Mouse (Mus musculus) midbrain, embryonic 11.5 days (tissue): Measurements from ENCODE around the gene Ccdc116. TPM values are rescaled to one million over a fixed set of nuclear protein-coding genes. Genes with fewer than 3 reads are reported as not detected.

Source experiments
- ATAC-seq: fragments of 200-750 bp; cut with Nextera tagmentation; 2 replicates; pipeline ENCODE4 v1.8.0; 2017; ENCODE audit warnings: moderate TSS enrichment, moderate library complexity; ENCODE audit not compliant: low FRiP score
- DNase-seq: peaks from one replicate; pipeline ENCODE4 v3.0.0; 2015; ENCODE audit warnings: low spot score; ENCODE audit errors: missing footprints
- H3K27ac ChIP-seq: fragments of 300-500 bp; sonication (generic); 2 replicates; pipeline ENCODE4 v1.5.1; 2014; ENCODE audit warnings: low read depth, low read length
- H3K27me3 ChIP-seq: fragments of 300-500 bp; sonication (generic); 2 replicates; pipeline ENCODE4 v1.6.1; 2014; ENCODE audit warnings: mild to moderate bottlenecking, low read length, moderate library complexity, mixed read lengths; ENCODE audit not compliant: control insufficient read depth, insufficient read depth
- H3K36me3 ChIP-seq: fragments of 300-500 bp; sonication (generic); 2 replicates; pipeline ENCODE4 v1.6.1; 2014; ENCODE audit warnings: mild to moderate bottlenecking, low read length, moderate library complexity, mixed read lengths; ENCODE audit not compliant: control insufficient read depth, insufficient read depth
- H3K4me1 ChIP-seq: fragments of 300-500 bp; sonication (generic); 2 replicates; pipeline ENCODE4 v1.6.1; 2014; ENCODE audit warnings: low read length; ENCODE audit not compliant: control insufficient read depth, insufficient read depth
- H3K4me2 ChIP-seq: fragments of 300-500 bp; sonication (generic); 2 replicates; pipeline ENCODE4 v1.6.1; 2014; ENCODE audit warnings: mild to moderate bottlenecking, moderate library complexity
- H3K4me3 ChIP-seq: fragments of 300-500 bp; sonication (generic); 2 replicates; pipeline ENCODE4 v1.5.1; 2014; ENCODE audit warnings: low read depth, low read length
- H3K9ac ChIP-seq: fragments of 300-500 bp; sonication (generic); 2 replicates; pipeline ENCODE4 v1.6.1; 2014; ENCODE audit warnings: low read length
- H3K9me3 ChIP-seq: fragments of 300-500 bp; sonication (generic); 2 replicates; pipeline ENCODE4 v1.6.1; 2016; ENCODE audit warnings: low read length; ENCODE audit not compliant: control insufficient read depth
- WGBS: fragments of 180-500 bp; shearing (Covaris S2); extraction: QIAGEN DNeasy Blood & Tissue Kit; methylation state at CpG from one replicate; pipeline ENCODE4 v1.1.7; 2014; 5-methylcytosine and 5-hydroxymethylcytosine counted together
- polyA plus RNA-seq: library from polyadenylated mRNA; unstranded; fragments of >200 nt; fragmentation: Nextera tagmentation; extraction: Ambion mirVana; gene quantifications from 2 replicates; pipeline ENCODE4 v1.2.1, GENCODE M21; 2014

Ccdc116 gene
- polyA plus RNA-seq, 1 experiment from 2014 or later, result 0.40 TPM

- Histone ChIP-seq H3K4me2 (no peak overlapping the region), H3K27ac (no peak overlapping the region), H3K36me3 (no peaks in the 10 kb centered on the region), H3K9me3 (no peaks in the 10 kb centered on the region), H3K4me3 (no peak overlapping the region), H3K27me3 (no peaks in the 10 kb centered on the region), H3K4me1 (no peaks in the 10 kb centered on the region), H3K9ac (no peak overlapping the region)
- ATAC-seq (no peak), DNase-seq (no peak)
- 86% methylated on average over 15 of the region's 15 CpGs for WGBS
Measured at GRCm38 (mm10) chr16:17137355-17137754, 9.7 kb downstream of the Ccdc116 start.

- ATAC-seq, result 0 out of 2 replicates have a peak, but pooled peaks have one; percentile 17
- peak overlapping the region; percentile 37 for H3K9ac ChIP-seq
- peaks cover 9% of the 10 kb centered on the region for H3K4me1 ChIP-seq
- 45% methylated on average over 7 of the region's 7 CpGs for WGBS
- DNase-seq, result no peak
- peak overlapping the region; percentile 72 for H3K4me3 ChIP-seq
- H3K9me3 ChIP-seq, result no peaks in the 10 kb centered on the region
- no peaks in the 10 kb centered on the region; the same call in 1 of the 2 replicates for H3K36me3 ChIP-seq
- H3K27ac ChIP-seq, result no peak overlapping the region
- peak overlapping the region; percentile 85 for H3K4me2 ChIP-seq
- H3K27me3 ChIP-seq, result no peaks in the 10 kb centered on the region
Measured at GRCm38 (mm10) chr16:17132906-17133200, 14.2 kb downstream of the Ccdc116 start.

- Histone ChIP-seq H3K36me3 (no peaks in the 10 kb centered on the region; the same call in 1 of the 2 replicates), H3K4me2 (peak within 1 kb of the TSS; percentile 85), H3K9ac (peak within 1 kb of the TSS; percentile 79), H3K4me3 (peak within 1 kb of the TSS; percentile 72), H3K27ac (peak within 1 kb of the TSS; percentile 78), H3K4me1 (peaks cover 9% of the 10 kb centered on the region), H3K9me3 (no peaks in the 10 kb centered on the region), H3K27me3 (no peaks in the 10 kb centered on the region)
- peak; percentile 99 for ATAC-seq
- peak; percentile 99 for DNase-seq
- WGBS, result under 1% methylated on average over 47 of the region's 47 CpGs
Measured at GRCm38 (mm10) chr16:17132089-17132905, 14.7 kb downstream of the Ccdc116 start, which contains the start of gene Sdf2l1. Sdf2l1 (minus strand) TSS chr16:17132383.

DNA sequence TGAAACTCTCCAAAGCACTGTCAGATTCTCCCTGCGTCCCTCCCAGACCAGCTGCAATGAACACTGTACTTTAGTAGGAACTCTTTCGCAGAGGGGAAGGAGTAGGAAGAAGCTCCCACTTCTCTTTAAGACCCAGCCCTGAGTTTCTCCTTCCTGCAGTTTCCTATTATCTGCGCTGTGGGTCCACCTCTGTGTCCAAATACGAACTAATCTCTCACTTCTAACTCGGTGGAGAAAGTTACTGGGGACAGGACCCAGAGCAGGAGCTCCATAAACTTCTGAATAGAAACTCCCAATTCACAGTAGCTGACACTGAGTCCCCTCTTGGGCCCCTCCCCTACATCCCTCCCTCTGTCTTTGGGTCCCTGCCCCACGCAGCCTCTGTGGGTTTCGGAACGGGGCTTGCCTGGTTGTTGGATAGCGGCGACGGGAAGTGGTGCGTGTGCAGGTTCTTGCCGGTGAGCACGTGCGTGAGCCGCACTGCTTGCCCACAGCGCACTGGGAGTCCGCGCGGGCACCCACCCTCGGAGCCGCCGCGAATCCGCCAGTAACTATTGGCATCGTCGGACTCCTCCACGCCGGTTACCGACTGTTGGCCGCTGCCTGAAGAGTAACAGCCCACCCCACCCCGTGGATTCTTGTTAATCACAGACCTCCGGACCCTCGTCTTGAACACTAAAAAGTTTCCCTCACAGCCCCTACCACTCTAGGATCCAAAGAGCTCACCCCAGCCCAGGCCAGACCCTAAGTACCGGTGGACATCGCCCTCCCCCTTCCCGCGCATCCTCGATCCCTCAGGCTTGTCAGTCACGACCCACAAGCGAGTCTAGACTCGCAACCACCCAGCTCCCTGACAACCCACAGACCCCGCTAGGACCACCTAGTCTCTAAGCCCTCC lies 15.6 kb downstream of the Ccdc116 start:
- H3K36me3 ChIP-seq, result no peaks in the 10 kb centered on the region; the same call in 1 of the 2 replicates
- no peaks in the 10 kb centered on the region for H3K9me3 ChIP-seq
- peak overlapping the region; percentile 72 for H3K4me3 ChIP-seq
- peak overlapping the region; percentile 79 for H3K9ac ChIP-seq
- peak overlapping the region; percentile 78 for H3K27ac ChIP-seq
- DNase-seq, result peak; percentile 90
- 3% methylated on average over 43 of the region's 43 CpGs for WGBS
- H3K4me1 ChIP-seq, result peaks cover 9% of the 10 kb centered on the region
- peak; percentile 89 for ATAC-seq
- peak overlapping the region; percentile 85 for H3K4me2 ChIP-seq
- H3K27me3 ChIP-seq, result no peaks in the 10 kb centered on the region

- peaks cover 25% of the 10 kb centered on the region for H3K4me1 ChIP-seq
- no peak overlapping the region for H3K9ac ChIP-seq
- H3K4me3 ChIP-seq, result no peak overlapping the region
- H3K9me3 ChIP-seq, result no peaks in the 10 kb centered on the region
- 100% methylated on average over 1 of the region's 1 CpGs for WGBS
- H3K4me2 ChIP-seq, result no peak overlapping the region
- DNase-seq (peak; percentile 84), ATAC-seq (no peak)
- no peak overlapping the region for H3K27ac ChIP-seq
- no peaks in the 10 kb centered on the region for H3K27me3 ChIP-seq
- peaks cover 5% of the 10 kb centered on the region for H3K36me3 ChIP-seq
Measured at GRCm38 (mm10) chr16:17127292-17127691, 19.7 kb downstream of the Ccdc116 start.

- H3K4me2 ChIP-seq, result peak within 1 kb of the TSS; percentile 83
- peaks cover 8% of the 10 kb centered on the region; the same call in 1 of the 2 replicates for H3K36me3 ChIP-seq
- DNase-seq, result peak; percentile 97
- peaks cover 23% of the 10 kb centered on the region for H3K4me1 ChIP-seq
- H3K27ac ChIP-seq, result peak within 1 kb of the TSS; percentile 50
- WGBS, result under 1% methylated on average over 25 of the region's 25 CpGs
- H3K9me3 ChIP-seq, result no peaks in the 10 kb centered on the region
- H3K9ac ChIP-seq, result peak within 1 kb of the TSS; percentile 81
- H3K27me3 ChIP-seq, result no peaks in the 10 kb centered on the region
- peak within 1 kb of the TSS; percentile 49 for H3K4me3 ChIP-seq
- peak; percentile 94 for ATAC-seq
Measured at GRCm38 (mm10) chr16:17124871-17125520, 22.0 kb downstream of the Ccdc116 start, which contains the start of gene 2610318N02Rik. 2610318N02Rik (minus strand) TSS chr16:17125167.

GRCm38 (mm10) chr16:17124119-17124870 lies 22.7 kb downstream of the Ccdc116 start:
- Histone ChIP-seq H3K9me3 (no peaks in the 10 kb centered on the region), H3K27ac (peak overlapping the region; percentile 50), H3K4me2 (peak overlapping the region; percentile 83), H3K27me3 (no peaks in the 10 kb centered on the region), H3K4me3 (peak overlapping the region; percentile 49), H3K36me3 (peaks cover 11% of the 10 kb centered on the region; the same call in 1 of the 2 replicates), H3K9ac (peak overlapping the region; percentile 81), H3K4me1 (peaks cover 23% of the 10 kb centered on the region)
- ATAC-seq (peak; percentile 69), DNase-seq (peak; percentile 95)
- WGBS, result under 1% methylated on average over 22 of the region's 22 CpGs

- H3K4me2 ChIP-seq, result peak overlapping the region; percentile 0; the same call in 1 of the 2 replicates
- H3K9ac ChIP-seq, result no peak overlapping the region; the same call in 1 of the 2 replicates
- H3K4me3 ChIP-seq, result peak overlapping the region; percentile 7; the same call in 1 of the 2 replicates
- DNase-seq (no peak), ATAC-seq (no peak)
- no peak overlapping the region for H3K27ac ChIP-seq
- H3K9me3 ChIP-seq, result no peaks in the 10 kb centered on the region
- 46% methylated on average over 14 of the region's 14 CpGs for WGBS
- no peaks in the 10 kb centered on the region for H3K27me3 ChIP-seq
- peaks cover 12% of the 10 kb centered on the region for H3K36me3 ChIP-seq
- H3K4me1 ChIP-seq, result peaks cover 23% of the 10 kb centered on the region
Measured at GRCm38 (mm10) chr16:17121569-17121968, 25.5 kb downstream of the Ccdc116 start.
